Mouse (Mus musculus): ENCODE measurements around the gene Iqck.

DNA sequence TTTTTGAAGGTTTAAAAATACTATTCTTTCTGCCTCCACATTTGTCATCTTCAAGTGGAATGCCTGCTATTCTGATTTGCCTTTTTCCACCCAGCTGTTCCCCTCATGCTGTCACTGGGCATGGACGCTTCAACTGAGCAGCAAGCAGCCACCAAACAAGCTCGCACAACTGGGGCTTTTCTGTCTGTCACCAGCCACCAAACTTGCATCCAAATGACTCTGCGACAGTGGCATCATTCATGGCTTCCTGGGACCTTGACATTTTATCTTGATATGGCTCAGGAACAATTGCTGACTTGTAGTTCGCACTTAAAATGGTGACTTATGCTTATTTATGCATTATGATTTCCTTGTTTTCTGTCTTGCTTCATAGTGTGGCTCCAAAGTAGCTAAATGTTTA lies 29.4 kb downstream of the Iqck start:
- no peak for TF ChIP-seq CTCF (IDR thresholded peaks at IDR 0.05; ENCODE audit: borderline replicate concordance, insufficient read depth, low read depth, low read length)
- TF ChIP-seq POLR2A (IDR thresholded peaks at IDR 0.05; ENCODE audit: borderline replicate concordance, insufficient read depth, low read length): no peak

All from cerebellum, adult 2 months (tissue).